Mouse (Mus musculus) liver, postnatal 0 days (tissue): Measurements from ENCODE around the gene Grid1. TPM values are rescaled to one million over a fixed set of nuclear protein-coding genes. Genes with fewer than 3 reads are reported as not detected.

ENCODE experiments used
- ATAC-seq: fragments of 200-750 bp; cut with Nextera tagmentation; 2 replicates; pipeline ENCODE4 v1.8.0; 2017; ENCODE audit warnings: mild to moderate bottlenecking, moderate library complexity
- DNase-seq: peaks from one replicate; pipeline ENCODE4 v3.0.0-alpha.2; 2016
- H3K27ac ChIP-seq: fragments of 300-500 bp; sonication (generic); 2 replicates; pipeline ENCODE4 v1.5.1; 2014; ENCODE audit warnings: antibody characterized with exemption, moderate library complexity, mild to moderate bottlenecking, low read depth
- H3K27me3 ChIP-seq: fragments of 300-500 bp; sonication (generic); 2 replicates; pipeline ENCODE4 v1.6.1; 2014; ENCODE audit warnings: low read length, control low read depth, mixed read lengths; ENCODE audit not compliant: insufficient read depth
- H3K36me3 ChIP-seq: fragments of 300-500 bp; sonication (generic); replicated peaks from 2 replicates; pipeline ENCODE4 v1.6.1; 2014; ENCODE audit warnings: mild to moderate bottlenecking, control low read depth, low read length, moderate library complexity, mixed read lengths; ENCODE audit not compliant: insufficient read depth
- H3K4me1 ChIP-seq: fragments of 300-500 bp; sonication (generic); 2 replicates; pipeline ENCODE4 v1.6.1; 2014; ENCODE audit warnings: antibody characterized with exemption, mild to moderate bottlenecking, control low read depth; ENCODE audit not compliant: insufficient read depth
- H3K4me2 ChIP-seq: fragments of 300-500 bp; sonication (generic); 2 replicates; pipeline ENCODE4 v1.6.1; 2014; ENCODE audit warnings: low read depth, mild to moderate bottlenecking, low read length, moderate library complexity, mixed read lengths
- H3K4me3 ChIP-seq: fragments of 300-500 bp; sonication (generic); 2 replicates; pipeline ENCODE4 v1.5.1; 2014; ENCODE audit warnings: low read depth, low read length
- H3K9ac ChIP-seq: fragments of 300-500 bp; sonication (generic); replicated peaks from 2 replicates; pipeline ENCODE4 v1.6.1; 2014; ENCODE audit warnings: mild to moderate bottlenecking, moderate library complexity
- H3K9me3 ChIP-seq: fragments of 300-500 bp; sonication (generic); 2 replicates; pipeline ENCODE4 v1.6.1; 2016; ENCODE audit warnings: mild to moderate bottlenecking, control low read depth, low read length, mixed read lengths
- CTCF ChIP-seq: sonication (generic); IDR thresholded peaks from 2 replicates; pipeline ENCODE4 v1.5.1; 2016; ENCODE audit warnings: antibody characterized with exemption, low read depth
- EP300 ChIP-seq: IDR thresholded peaks from 2 replicates; pipeline ENCODE4 v1.6.1; 2016; ENCODE audit warnings: antibody characterized with exemption, low read depth, mild to moderate bottlenecking
- WGBS: fragments of 180-500 bp; shearing (Covaris S2); extraction: QIAGEN DNeasy Blood & Tissue Kit; methylation state at CpG from one replicate; pipeline ENCODE4 v1.1.7; 2014; ENCODE audit not compliant: insufficient replicate concordance; 5-methylcytosine and 5-hydroxymethylcytosine counted together
- polyA plus RNA-seq: library from polyadenylated mRNA; unstranded; fragments of >200 nt; fragmentation: Nextera tagmentation; extraction: Ambion mirVana; gene quantifications from 2 replicates; pipeline ENCODE4 v1.2.1, GENCODE M21; 2015

Gene Grid1
- polyA plus RNA-seq, 1 experiment from 2014 or later = not detected

DNA sequence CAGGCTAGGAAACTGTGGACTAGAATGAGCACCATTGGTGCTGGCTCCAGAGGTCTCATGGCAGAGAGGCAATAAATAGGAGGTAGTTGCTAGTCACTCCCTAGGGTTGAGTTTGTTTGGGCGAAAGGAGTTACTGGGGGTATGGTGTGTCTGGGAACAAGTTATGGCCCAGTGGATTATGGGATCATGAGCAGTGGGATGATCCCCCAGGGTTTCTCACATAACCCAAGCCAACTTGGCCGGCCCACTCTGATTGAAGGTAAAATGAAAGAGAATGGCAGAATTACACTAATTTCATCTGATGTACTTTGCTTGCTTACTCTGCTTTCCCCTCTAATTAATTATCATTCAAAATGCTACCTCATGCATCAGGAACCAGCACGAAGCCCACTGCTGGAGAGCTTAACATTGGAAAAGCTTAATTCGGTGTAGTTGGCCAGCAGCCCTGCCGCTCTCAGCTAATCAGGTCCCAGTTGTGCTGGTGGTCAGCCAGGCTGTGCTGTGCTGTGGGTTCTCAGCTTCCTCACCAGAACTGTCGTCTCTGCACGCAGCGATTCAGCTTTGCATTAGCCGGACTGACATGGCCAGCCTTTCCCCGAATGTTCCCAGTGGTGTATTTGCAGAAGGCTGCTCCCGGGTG lies 207.7 kb downstream of the Grid1 start:
- no peak overlapping the region for H3K27ac ChIP-seq
- no peaks in the 10 kb centered on the region for H3K27me3 ChIP-seq
- H3K4me1 ChIP-seq = no peaks in the 10 kb centered on the region
- DNase-seq (no peak), ATAC-seq (no peak)
- no peaks in the 10 kb centered on the region for H3K36me3 ChIP-seq
- H3K4me2 ChIP-seq = no peak overlapping the region
- no peak for TF ChIP-seq CTCF
- no peak for TF ChIP-seq EP300
- 54% methylated on average over 11 of the region's 11 CpGs for WGBS
- H3K4me3 ChIP-seq = no peak overlapping the region
- no peaks in the 10 kb centered on the region for H3K9me3 ChIP-seq
- no peak overlapping the region for H3K9ac ChIP-seq

DNA sequence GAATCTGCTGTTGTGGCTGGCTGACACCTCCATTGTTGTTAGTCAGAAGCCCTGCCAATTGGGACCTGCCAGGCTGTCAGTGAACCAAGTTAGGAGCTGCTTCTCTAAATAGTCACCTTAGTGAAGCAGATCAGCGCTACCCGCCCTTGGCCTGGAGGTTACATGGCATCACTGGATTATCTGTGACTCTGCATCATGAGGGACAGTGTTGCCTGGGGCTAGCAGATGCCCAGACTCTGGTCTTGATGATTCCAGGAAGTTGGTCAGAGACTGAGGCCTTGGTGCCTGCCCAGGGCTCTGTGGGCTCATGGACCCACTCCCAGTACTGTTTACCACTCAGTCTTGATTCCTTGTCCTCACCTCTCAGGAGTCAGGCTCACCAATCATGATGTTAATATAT lies 209.7 kb downstream of the Grid1 start:
- H3K36me3 ChIP-seq = no peaks in the 10 kb centered on the region
- no peak overlapping the region for H3K4me3 ChIP-seq
- no peak for DNase-seq
- no peak for TF ChIP-seq CTCF
- TF ChIP-seq EP300 = no peak
- no peak overlapping the region for H3K9ac ChIP-seq
- no peaks in the 10 kb centered on the region for H3K9me3 ChIP-seq
- ATAC-seq = no peak
- H3K4me1 ChIP-seq = no peaks in the 10 kb centered on the region
- H3K27me3 ChIP-seq = no peaks in the 10 kb centered on the region
- no peak overlapping the region for H3K4me2 ChIP-seq
- no peak overlapping the region for H3K27ac ChIP-seq
- WGBS = 89% methylated on average over 2 of the region's 2 CpGs

DNA sequence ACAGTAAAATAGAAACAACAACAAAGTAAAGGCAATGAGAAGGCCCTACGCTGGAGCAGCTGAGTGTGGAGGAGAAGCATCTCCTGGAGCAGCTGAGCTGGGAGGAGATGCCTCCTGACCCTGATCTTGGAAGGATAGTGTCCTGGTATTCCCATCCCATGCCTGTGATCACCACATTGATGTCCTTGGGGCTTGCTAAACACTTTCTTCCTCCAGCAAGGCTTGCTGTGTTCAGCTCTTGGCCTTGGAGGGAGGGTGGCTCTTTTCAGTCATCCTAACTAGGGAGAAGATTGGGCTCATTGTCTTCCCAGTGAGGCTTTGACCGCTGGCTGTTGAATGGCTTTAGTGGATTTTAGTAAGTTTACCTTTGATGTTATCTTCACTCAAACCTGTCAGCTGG lies 210.4 kb downstream of the Grid1 start:
- Histone ChIP-seq H3K4me2 (no peak overlapping the region), H3K9me3 (no peaks in the 10 kb centered on the region), H3K36me3 (no peaks in the 10 kb centered on the region), H3K27me3 (no peaks in the 10 kb centered on the region), H3K4me1 (no peaks in the 10 kb centered on the region), H3K4me3 (no peak overlapping the region), H3K9ac (no peak overlapping the region), H3K27ac (no peak overlapping the region)
- ATAC-seq = no peak
- 50% methylated on average over 2 of the region's 2 CpGs for WGBS
- no peak for DNase-seq
- TF ChIP-seq EP300 = no peak
- TF ChIP-seq CTCF = no peak

DNA sequence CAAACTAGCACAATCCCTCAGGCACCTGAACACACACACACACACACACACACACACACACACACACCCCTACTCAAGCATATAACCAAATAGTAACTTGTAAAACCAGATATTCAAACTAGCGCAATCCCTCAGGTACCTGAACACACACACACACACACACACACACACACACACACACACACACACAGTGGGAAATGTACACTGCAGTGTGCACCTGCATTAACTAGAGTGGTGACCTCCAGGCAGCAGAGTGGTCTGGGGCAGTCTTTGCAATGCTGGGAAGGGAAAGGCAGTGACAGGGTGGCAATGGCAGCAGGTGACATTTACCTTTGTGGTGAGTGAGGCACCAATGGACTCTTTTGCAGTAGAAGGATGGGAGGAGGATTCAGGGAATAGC lies 212.4 kb downstream of the Grid1 start:
- Histone ChIP-seq H3K36me3 (no peaks in the 10 kb centered on the region), H3K4me2 (no peak overlapping the region), H3K27me3 (no peaks in the 10 kb centered on the region), H3K4me3 (no peak overlapping the region), H3K9me3 (no peaks in the 10 kb centered on the region), H3K27ac (no peak overlapping the region), H3K4me1 (no peaks in the 10 kb centered on the region), H3K9ac (no peak overlapping the region)
- no peak for DNase-seq
- ATAC-seq = no peak
- 86% methylated on average over 1 of the region's 1 CpGs for WGBS
- TF ChIP-seq EP300 = no peak
- TF ChIP-seq CTCF = no peak

DNA sequence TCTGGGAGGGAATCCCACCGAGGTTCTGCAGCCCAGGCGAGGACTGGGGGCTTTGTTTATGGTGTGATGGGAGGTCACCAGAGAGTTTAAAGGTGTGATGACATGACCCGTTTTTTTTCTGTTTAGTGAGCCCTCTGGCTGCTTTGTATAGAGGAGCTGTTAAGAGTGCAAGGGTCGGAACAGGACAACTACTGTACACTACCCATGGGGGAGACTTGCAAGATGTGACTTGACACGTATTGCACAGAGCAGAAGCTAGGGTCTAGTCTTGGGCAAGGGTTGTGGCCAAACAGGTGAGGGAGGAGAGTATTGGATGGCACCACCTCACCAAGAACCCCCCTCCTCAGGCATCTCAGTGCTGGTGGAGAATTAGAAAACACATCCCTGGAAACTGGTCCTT lies 224.4 kb downstream of the Grid1 start:
- ATAC-seq (no peak), DNase-seq (no peak)
- no peak overlapping the region for H3K4me2 ChIP-seq
- no peaks in the 10 kb centered on the region for H3K27me3 ChIP-seq
- H3K36me3 ChIP-seq = no peaks in the 10 kb centered on the region
- no peak overlapping the region for H3K9ac ChIP-seq
- H3K4me3 ChIP-seq = no peak overlapping the region
- TF ChIP-seq EP300 = no peak
- TF ChIP-seq CTCF = no peak
- H3K4me1 ChIP-seq = no peaks in the 10 kb centered on the region
- no peaks in the 10 kb centered on the region for H3K9me3 ChIP-seq
- no peak overlapping the region for H3K27ac ChIP-seq
- 47% methylated on average over 5 of the region's 5 CpGs for WGBS

DNA sequence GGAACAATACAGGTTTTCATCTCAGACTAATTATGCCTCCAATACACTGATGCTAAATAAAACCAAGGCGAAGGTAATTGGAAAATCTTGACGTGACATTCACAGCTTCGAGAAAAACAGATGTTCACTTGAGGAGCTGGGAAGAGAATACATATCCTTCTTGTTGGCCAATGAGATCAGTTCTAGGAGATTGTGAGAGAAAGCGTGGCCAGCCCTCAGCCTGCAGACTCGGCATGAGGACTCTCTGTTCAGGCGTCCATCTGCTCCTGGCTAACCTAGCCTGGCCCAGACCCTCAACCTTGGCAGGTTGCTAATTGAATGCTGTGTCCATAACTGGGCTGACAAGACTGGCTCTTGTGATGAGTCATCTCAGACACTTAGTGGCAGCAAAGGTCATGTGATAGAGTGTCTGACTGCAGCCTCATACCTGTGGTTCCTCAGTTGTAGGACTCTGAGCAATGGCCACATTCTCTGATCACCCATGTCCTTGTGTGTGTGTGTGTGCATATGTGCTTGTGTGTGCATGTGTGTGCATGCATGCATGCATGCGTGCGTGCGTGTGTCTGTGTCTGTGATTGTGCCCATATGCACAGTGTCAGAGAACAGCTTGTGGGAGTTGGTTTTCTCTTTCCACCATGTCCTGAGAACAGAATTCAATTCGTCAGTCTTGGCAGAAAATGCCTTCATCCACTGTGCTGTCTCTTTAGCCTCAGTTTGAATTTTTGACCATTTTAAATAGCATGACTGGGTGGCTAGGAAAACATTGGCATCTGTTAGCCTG lies 225.2 kb downstream of the Grid1 start:
- Histone ChIP-seq H3K36me3 (no peaks in the 10 kb centered on the region), H3K4me2 (no peak overlapping the region), H3K9me3 (no peaks in the 10 kb centered on the region), H3K9ac (no peak overlapping the region), H3K27ac (no peak overlapping the region), H3K4me1 (no peaks in the 10 kb centered on the region), H3K4me3 (no peak overlapping the region), H3K27me3 (no peaks in the 10 kb centered on the region)
- no peak for ATAC-seq
- 81% methylated on average over 10 of the region's 10 CpGs for WGBS
- DNase-seq = no peak
- TF ChIP-seq EP300 (no peak), CTCF (no peak)
